Mouse (Mus musculus) frontal cortex, postnatal 14 days (tissue): ENCODE measurements around the gene Cep170.

Experiments used
- DNase-seq, 2 experiments: peaks; one replicate each; pipeline ENCODE4 v3.0.0; 2022; ENCODE audit warnings: low spot score in 2 of 2

Gene Cep170

GRCm38 (mm10) chr1:176749708-176750107 is 64.2 kb downstream of the Cep170 start:
- DNase-seq = no peak

- DNase-seq = no peak
Measured at GRCm38 (mm10) chr1:176732834-176733233, 81.0 kb downstream of the Cep170 start.

- DNase-seq = no peak
Measured at GRCm38 (mm10) chr1:176730528-176730927, 83.3 kb downstream of the Cep170 start.

- DNase-seq = no peak
Measured at GRCm38 (mm10) chr1:176727372-176727771, 86.5 kb downstream of the Cep170 start.

GRCm38 (mm10) chr1:176724771-176725170 is 89.1 kb downstream of the Cep170 start:
- DNase-seq = no peak

GRCm38 (mm10) chr1:176723858-176724713 is 89.8 kb downstream of the Cep170 start:
- DNase-seq = no peak

- no peak for DNase-seq
Measured at GRCm38 (mm10) chr1:176712436-176712835, 101.4 kb downstream of the Cep170 start.

GRCm38 (mm10) chr1:176700226-176700625 is 113.6 kb downstream of the Cep170 start:
- no peak for DNase-seq

- peak in 1 of 2 experiments; percentile 43 for DNase-seq
Measured at GRCm38 (mm10) chr1:176699793-176700192, 114.1 kb downstream of the Cep170 start.

- no peak for DNase-seq
Measured at GRCm38 (mm10) chr1:176698647-176699046, 115.2 kb downstream of the Cep170 start.

- no peak for DNase-seq
Measured at GRCm38 (mm10) chr1:176697091-176697490, 116.8 kb downstream of the Cep170 start.

- no peak for DNase-seq
Measured at GRCm38 (mm10) chr1:176691101-176691500, 122.8 kb downstream of the Cep170 start.

- no peak for DNase-seq
Measured at GRCm38 (mm10) chr1:176688251-176688880, 125.5 kb downstream of the Cep170 start.
